Mouse (Mus musculus) liver, embryonic 14.5 days (tissue): ENCODE results near the gene Ppp3r2. TPM values are rescaled to one million over a fixed set of nuclear protein-coding genes. Genes with fewer than 3 reads are reported as not detected.

ENCODE experiments used
- ATAC-seq: fragments of 200-750 bp; cut with Nextera tagmentation; 2 replicates; pipeline ENCODE4 v1.8.0; 2017; ENCODE audit warnings: moderate number of reproducible peaks, mild to moderate bottlenecking, moderate library complexity; ENCODE audit not compliant: insufficient read depth
- DNase-seq, 3 experiments: peaks; one replicate each; pipeline ENCODE4 v3.0.0-alpha.2; 2012 to 2013; ENCODE audit warnings: low read depth in 3 of 3, low spot score in 3 of 3
- H3K27ac ChIP-seq: fragments of 300-500 bp; sonication (generic); 2 replicates; pipeline ENCODE4 v1.5.1; 2014; ENCODE audit warnings: moderate library complexity, mild to moderate bottlenecking, control low read depth, inconsistent platforms
- H3K27me3 ChIP-seq: fragments of 300-500 bp; sonication (generic); 2 replicates; pipeline ENCODE4 v1.6.1; 2014; ENCODE audit warnings: mild to moderate bottlenecking, low read length, moderate library complexity; ENCODE audit not compliant: control insufficient read depth, insufficient read depth
- H3K36me3 ChIP-seq: fragments of 300-500 bp; sonication (generic); replicated peaks from 2 replicates; pipeline ENCODE4 v1.6.1; 2014; ENCODE audit warnings: low read depth; ENCODE audit not compliant: control insufficient read depth, insufficient read depth
- H3K4me1 ChIP-seq, 2 experiments: fragments of 200-500 bp in 1 of 2; fragments of 300-500 bp in 1 of 2; sonication (generic) in 1 of 2; replicated peaks; 2 replicates each; pipeline ENCODE4 v1.6.1; 2012 to 2014; ENCODE audit warnings: antibody characterized with exemption in 1 of 2, inconsistent platforms in 1 of 2, low read length in 1 of 2; ENCODE audit not compliant: control insufficient read depth in 2 of 2, insufficient read depth in 2 of 2
- H3K4me2 ChIP-seq: fragments of 300-500 bp; sonication (generic); 2 replicates; pipeline ENCODE4 v1.6.1; 2014; ENCODE audit warnings: low read depth, mild to moderate bottlenecking, control low read depth, moderate library complexity
- H3K4me3 ChIP-seq, 2 experiments: fragments of 200-500 bp in 1 of 2; fragments of 300-500 bp in 1 of 2; sonication (generic) in 1 of 2; 2 replicates each; pipeline ENCODE4 v1.5.1; 2012 to 2014; ENCODE audit warnings: low read depth in 2 of 2, low read length in 2 of 2, mild to moderate bottlenecking in 2 of 2, control low read depth in 1 of 2, inconsistent platforms in 1 of 2, moderate library complexity in 1 of 2; ENCODE audit not compliant: insufficient read depth in 1 of 2
- H3K9ac ChIP-seq: fragments of 300-500 bp; sonication (generic); replicated peaks from 2 replicates; pipeline ENCODE4 v1.6.1; 2014; ENCODE audit warnings: mild to moderate bottlenecking, control low read depth, moderate library complexity
- H3K9me3 ChIP-seq: fragments of 300-500 bp; sonication (generic); 2 replicates; pipeline ENCODE4 v1.6.1; 2016; ENCODE audit warnings: low read length, mixed read lengths; ENCODE audit not compliant: control insufficient read depth
- CTCF ChIP-seq: IDR thresholded peaks from 2 replicates; pipeline ENCODE4 v1.5.1; 2016; ENCODE audit warnings: antibody characterized with exemption, low read depth, control low read depth
- EP300 ChIP-seq: IDR thresholded peaks from 2 replicates; pipeline ENCODE4 v1.6.1; 2016; ENCODE audit warnings: antibody characterized with exemption, low read depth
- WGBS: fragments of 180-500 bp; shearing (Covaris S2); extraction: QIAGEN DNeasy Blood & Tissue Kit; methylation state at CpG from one replicate; pipeline ENCODE4 v1.1.7; 2014; ENCODE audit not compliant: insufficient replicate concordance; 5-methylcytosine and 5-hydroxymethylcytosine counted together
- polyA plus RNA-seq, 2 experiments: library from polyadenylated mRNA; depleted of rRNA in 1 of 2; stranded (reverse) in 1 of 2; unstranded in 1 of 2; fragments of >200 nt; fragmentation: Nextera tagmentation in 1 of 2; extraction: Ambion mirVana in 1 of 2; gene quantifications; 2 replicates each; pipeline versions ENCODE4 v1.2.1 to v1.2.3; 2012 to 2014

Gene Ppp3r2
- polyA plus RNA-seq, 2 experiments, result not detected

DNA sequence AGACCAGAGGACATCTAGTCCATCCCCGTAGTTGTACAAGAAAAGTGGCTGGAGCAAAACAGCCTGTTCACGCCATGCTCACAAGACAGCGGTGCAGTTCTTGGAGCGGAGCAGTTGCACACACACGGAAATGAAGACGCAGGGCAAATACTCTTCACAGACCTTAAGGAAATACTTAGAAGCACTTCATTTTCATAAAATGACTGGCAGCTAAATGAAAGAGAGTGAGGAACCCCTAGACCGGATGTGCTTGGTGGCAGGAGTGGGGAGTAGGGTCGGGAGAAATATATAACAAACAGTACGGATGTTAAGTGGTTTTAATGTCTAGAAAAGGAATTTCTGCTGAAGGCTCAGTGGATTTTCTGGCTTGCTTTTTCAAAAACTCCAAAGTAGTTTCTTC, 20.2 kb downstream of the Ppp3r2 start:
- no peaks in the 10 kb centered on the region for H3K27me3 ChIP-seq
- no peak for DNase-seq
- no peak overlapping the region for H3K9ac ChIP-seq
- H3K4me1 ChIP-seq, result no peaks in the 10 kb centered on the region
- TF ChIP-seq CTCF, result no peak
- no peak for TF ChIP-seq EP300
- H3K4me2 ChIP-seq, result no peak overlapping the region
- peaks cover 3% of the 10 kb centered on the region for H3K36me3 ChIP-seq
- ATAC-seq, result no peak
- H3K4me3 ChIP-seq, result no peak overlapping the region
- no peak overlapping the region for H3K27ac ChIP-seq
- WGBS, result 84% methylated on average over 9 of the region's 9 CpGs
- no peaks in the 10 kb centered on the region for H3K9me3 ChIP-seq

DNA sequence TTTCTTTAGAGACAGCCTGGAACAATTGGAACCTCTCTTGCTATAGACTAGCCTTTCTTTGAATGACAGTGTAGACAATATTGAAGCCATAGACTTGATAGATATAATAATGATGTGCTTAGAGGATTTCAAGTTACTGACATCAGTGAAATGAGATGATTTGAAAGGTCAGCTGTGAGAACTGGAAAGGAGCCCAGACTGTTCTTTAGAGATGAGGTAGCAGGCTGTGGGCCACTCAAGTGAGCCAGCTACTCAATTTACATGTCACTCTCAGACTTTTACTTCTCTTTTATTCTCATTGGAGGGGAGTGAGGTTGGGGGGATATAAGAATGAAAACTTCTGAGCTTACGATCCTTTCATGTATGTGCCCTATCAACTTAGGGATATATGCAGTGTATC, 22.4 kb downstream of the Ppp3r2 start:
- Histone ChIP-seq H3K4me1 (no peaks in the 10 kb centered on the region), H3K36me3 (peaks cover 13% of the 10 kb centered on the region), H3K27ac (no peak overlapping the region), H3K4me2 (no peak overlapping the region), H3K4me3 (no peak overlapping the region), H3K9ac (no peak overlapping the region), H3K27me3 (no peaks in the 10 kb centered on the region), H3K9me3 (no peaks in the 10 kb centered on the region)
- DNase-seq, result no peak
- no peak for ATAC-seq
- WGBS, result 80% methylated on average over 1 of the region's 1 CpGs
- TF ChIP-seq CTCF, result no peak
- no peak for TF ChIP-seq EP300

DNA sequence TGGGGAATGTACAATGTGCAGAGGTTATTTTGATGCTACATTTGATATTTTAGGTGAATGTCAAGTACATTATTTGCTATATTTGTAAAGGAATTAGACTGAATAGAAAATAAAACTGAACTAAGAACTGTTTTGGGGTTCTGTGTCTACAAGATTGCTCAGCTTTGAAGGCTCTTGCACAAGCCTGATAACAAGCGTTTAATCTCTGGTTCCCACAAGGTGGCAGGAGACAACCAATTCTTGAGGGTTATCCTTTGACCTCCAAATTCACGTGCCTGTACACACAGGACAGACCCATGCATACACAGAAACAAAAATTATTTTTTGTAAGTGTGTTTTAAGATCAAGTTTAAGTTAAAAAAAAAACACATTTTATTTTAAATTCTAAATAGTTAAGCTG, 41.9 kb downstream of the Ppp3r2 start:
- ATAC-seq, result peak; percentile 85
- DNase-seq, result peak; percentile 43 to 57 (median 54)
- WGBS, result 8% methylated on average over 2 of the region's 2 CpGs
- peak; percentile 19; the same call in 1 of the 2 replicates for TF ChIP-seq CTCF
- TF ChIP-seq EP300, result peak; percentile 79
- no peaks in the 10 kb centered on the region for H3K9me3 ChIP-seq
- H3K27me3 ChIP-seq, result no peaks in the 10 kb centered on the region
- no peak overlapping the region for H3K27ac ChIP-seq
- no peak overlapping the region for H3K9ac ChIP-seq
- 0 out of 4 replicates have a peak, but pooled peaks cover 0 to 2% of the 10 kb centered on the region in 2 experiments for H3K4me1 ChIP-seq
- H3K4me3 ChIP-seq, result no peak overlapping the region
- H3K36me3 ChIP-seq, result peaks cover 44% of the 10 kb centered on the region
- no peak overlapping the region for H3K4me2 ChIP-seq

DNA sequence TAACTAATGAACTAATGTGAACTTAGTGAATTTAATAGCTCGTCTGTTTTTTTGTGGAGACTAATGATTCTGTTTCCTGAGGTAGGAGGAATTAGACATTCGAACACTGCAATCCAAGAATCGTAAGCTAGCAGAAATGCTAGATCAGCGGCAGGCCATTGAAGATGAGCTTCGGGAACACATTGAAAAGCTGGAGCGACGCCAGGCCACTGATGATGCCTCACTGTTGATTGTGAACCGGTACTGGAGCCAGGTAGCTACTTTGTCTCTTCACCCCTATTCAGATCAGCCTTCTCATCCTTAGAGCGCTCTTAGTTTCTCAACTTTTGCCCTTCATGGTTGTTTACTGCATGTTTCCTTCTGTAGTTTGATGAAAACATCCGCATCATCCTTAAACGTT, 44.0 kb downstream of the Ppp3r2 start:
- DNase-seq, result no peak
- 83% methylated on average over 11 of the region's 11 CpGs for WGBS
- Histone ChIP-seq H3K27me3 (no peaks in the 10 kb centered on the region), H3K27ac (no peak overlapping the region), H3K4me3 (no peak overlapping the region), H3K9ac (no peak overlapping the region), H3K36me3 (peaks cover 33% of the 10 kb centered on the region), H3K4me1 (peaks cover 2 to 7% of the 10 kb centered on the region in 2 experiments; a peak in 3 of 4 replicates), H3K4me2 (no peak overlapping the region), H3K9me3 (no peaks in the 10 kb centered on the region)
- TF ChIP-seq EP300 (no peak), CTCF (no peak)
- ATAC-seq, result no peak

DNA sequence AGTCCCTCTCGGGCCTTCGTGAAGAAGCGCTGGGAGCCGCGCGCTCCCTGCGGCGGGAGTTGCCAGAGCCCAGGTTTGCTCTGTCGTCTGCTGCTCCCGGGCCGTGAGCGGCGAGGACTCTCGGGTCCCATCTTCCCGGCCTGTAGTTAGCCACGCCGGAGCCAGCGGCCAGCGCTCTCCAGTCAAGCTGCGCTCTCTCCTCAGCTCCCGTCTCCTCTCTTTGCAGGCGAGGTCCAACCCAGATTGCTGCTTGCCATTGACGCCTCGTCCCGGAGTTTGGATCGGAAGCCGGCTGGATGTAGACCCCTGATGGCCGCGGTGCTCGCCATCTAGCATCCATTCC, 49.7 kb downstream of the Ppp3r2 start:
- Histone ChIP-seq H3K27ac (peak overlapping the region; percentile 40), H3K4me3 (peak overlapping the region; percentile 75 to 77), H3K4me2 (peak overlapping the region; percentile 75), H3K9me3 (no peaks in the 10 kb centered on the region), H3K9ac (peak overlapping the region; percentile 72), H3K27me3 (no peaks in the 10 kb centered on the region), H3K4me1 (peaks cover 0 to 7% of the 10 kb centered on the region in 2 experiments; a peak in 3 of 4 replicates), H3K36me3 (peaks cover 8% of the 10 kb centered on the region)
- ATAC-seq, result peak; percentile 66; the same call in 1 of the 2 replicates
- under 1% methylated on average over 30 of the region's 30 CpGs for WGBS
- DNase-seq, result no peak
- no peak for TF ChIP-seq EP300
- no peak for TF ChIP-seq CTCF
